Mouse (Mus musculus) erythroblast, embryonic 14.5 days (primary cell): Measurements from ENCODE around the gene 1500015O10Rik.

Source experiments
- GATA1 ChIP-seq: IDR thresholded peaks from 2 replicates; pipeline ENCODE4 v1.6.1; 2012; ENCODE audit warnings: low read length, inconsistent platforms, mixed read lengths
- TAL1 ChIP-seq: IDR thresholded peaks from 3 replicates; pipeline ENCODE4 v1.6.1; 2012; ENCODE audit warnings: low read length, inconsistent platforms, mixed read lengths

DNA sequence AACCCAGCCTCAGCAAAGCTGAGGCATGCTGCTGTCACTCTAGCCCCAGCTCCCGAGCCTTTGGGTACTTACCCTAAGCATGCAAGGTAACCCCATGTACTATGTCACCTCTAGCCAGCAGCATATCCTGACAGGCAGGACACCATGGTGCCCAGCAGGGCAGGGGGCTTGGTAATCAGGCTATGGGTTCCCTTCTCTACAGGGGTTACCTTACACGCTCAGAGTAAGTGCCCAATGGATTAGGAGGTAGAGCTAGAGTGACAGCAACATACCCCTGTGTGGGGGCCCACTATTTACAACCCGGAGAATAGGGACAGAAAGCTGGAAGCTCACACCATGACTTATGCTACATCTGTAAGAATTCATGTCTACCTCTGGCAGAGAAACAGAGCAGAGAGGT is 39.6 kb downstream of the 1500015O10Rik start:
- TF ChIP-seq TAL1, result no peak
- TF ChIP-seq GATA1, result no peak
